Mouse (Mus musculus): ENCODE measurements at regions not wholly inside any gene's neighbourhood (a gene's known extent, or its start where the extent isn't known, plus 50 kb on each side); places are given as distances from the start of the nearest gene placed in this dataset.

GRCm38 (mm10) chr5:129420981-129421380, 80.0 kb upstream of the Sfswap start:
- no peak for ATAC-seq (ENCODE audit: low TSS enrichment)

- ATAC-seq (ENCODE audit: low TSS enrichment): no peak
These were observed 71.1 kb upstream of the Sfswap start for GRCm38 (mm10) chr5:129429897-129430296.

GRCm38 (mm10) chr5:129430330-129430729, 70.7 kb upstream of the Sfswap start:
- no peak for ATAC-seq (ENCODE audit: low TSS enrichment)

- no peak for ATAC-seq (ENCODE audit: low TSS enrichment)
These were observed 51.0 kb upstream of the Sfswap start for GRCm38 (mm10) chr5:129449931-129450573.

All from frontal cortex, adult (tissue).